Mouse (Mus musculus): ENCODE measurements around the gene Capg.

The Capg gene

GRCm38 (mm10) chr6:72570644-72571397 is 26.6 kb downstream of the Capg start:
- DNase-seq (ENCODE audit: low spot score): no peak

GRCm38 (mm10) chr6:72571826-72572225 is 27.6 kb downstream of the Capg start:
- DNase-seq (ENCODE audit: low spot score): no peak

DNA sequence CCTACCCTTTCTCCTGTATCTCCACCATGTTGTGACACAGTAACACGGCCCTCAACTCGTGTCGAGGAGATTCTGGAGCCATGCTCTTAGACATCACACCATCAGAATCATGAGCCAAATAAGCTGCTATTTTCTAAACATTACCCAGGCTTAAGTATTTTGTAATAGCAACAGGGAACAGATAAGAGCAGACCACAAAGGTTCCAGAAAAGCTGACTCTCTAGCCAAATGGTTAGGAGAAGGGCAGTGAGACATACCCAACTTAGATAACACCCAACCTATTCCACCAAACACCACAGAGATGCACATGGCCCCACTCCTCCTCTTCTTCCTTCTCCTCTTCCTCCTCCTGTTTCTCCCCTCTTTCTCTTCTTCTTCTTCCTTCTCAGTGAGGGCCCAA is 31.9 kb downstream of the Capg start:
- DNase-seq (ENCODE audit: low spot score): no peak

GRCm38 (mm10) chr6:72581625-72582382 is 37.6 kb downstream of the Capg start:
- no peak for DNase-seq (ENCODE audit: low spot score)

DNA sequence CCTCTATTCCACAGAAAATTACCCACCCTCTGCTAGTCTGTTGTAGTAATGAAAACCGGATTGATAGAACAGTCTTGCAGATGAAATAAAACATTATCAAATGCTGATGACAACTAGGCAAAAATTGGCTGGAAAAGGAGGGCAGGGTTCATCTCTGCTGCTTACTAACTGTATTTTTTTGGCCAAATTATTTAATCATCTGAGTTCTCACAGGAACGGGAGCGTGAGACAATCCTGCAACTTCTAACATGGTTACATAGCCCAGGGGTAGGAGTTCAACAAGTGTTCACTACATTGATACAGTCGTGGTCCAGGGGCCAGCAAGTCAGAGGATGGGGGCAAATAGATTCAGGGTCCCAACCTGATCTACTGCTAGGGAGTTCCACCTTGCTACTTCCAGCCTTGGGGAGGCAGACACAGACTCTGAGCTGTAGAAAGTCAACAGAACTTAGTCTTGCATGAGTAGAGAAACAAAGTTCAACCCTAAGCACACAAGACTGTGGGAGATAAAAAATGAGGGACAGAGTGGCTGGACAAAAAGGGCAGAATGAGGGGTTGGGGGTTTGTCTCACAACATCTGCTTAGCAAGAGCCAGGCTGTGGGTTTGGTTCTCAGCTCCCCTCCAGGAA is 39.1 kb downstream of the Capg start:
- no peak for DNase-seq (ENCODE audit: low spot score)

DNA sequence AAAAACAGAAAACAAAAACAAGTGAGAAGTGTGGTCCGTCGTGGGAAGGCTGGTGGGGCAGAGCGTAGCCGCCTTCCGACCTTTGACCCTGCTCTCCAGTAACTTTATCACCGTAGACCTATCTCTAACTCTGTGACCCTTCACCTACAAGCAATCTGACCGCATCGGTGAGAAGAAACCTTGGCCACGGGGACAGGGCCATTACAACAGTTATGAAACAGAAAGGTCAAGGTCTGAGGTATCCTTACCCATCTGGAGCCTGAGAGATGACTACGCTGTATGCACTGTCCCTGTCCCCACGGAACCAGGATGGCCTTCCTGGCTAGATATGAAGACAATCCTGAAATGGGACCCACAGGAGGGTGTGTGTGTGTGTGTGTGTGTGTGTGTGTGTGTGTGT is 40.0 kb downstream of the Capg start:
- DNase-seq (ENCODE audit: low spot score): no peak

DNA sequence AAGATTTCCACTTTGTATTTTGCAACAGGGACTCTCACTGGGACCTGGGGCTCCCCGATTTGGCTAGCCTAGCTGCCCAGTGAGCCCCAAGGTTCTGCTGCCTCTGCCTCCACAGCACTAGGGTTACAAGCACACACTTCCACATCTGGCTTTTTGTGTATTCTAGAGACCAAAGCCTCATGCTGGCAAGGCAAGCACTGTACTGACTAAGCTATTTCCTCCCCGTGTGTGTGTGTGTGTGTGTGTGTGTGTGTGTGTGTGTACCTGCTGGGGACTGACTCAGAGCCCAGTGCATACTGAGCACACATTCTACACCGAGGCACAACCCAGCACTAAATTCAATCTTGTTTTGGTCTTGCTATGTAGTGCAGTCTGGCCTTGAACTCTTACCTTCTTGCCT is 42.5 kb downstream of the Capg start:
- DNase-seq (ENCODE audit: low spot score): no peak

DNA sequence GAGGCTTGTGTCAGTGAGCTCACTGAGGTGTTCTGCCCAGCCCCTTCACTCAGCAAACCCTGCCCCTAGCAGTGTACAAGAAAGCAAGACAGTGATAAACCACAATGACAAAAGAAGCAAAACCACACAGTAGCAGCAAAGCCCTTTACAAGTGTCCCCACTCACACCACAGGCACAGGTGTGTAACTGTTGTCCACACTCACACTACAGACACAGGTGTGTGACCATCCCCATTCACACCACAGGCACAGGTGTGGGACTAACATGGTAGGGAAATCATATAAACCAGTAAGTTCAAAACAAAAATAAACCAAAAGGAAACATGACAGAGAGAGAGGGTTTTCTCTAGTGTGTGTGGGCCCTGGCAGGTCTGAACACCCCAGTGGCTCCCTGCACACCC is 44.1 kb downstream of the Capg start:
- no peak for DNase-seq (ENCODE audit: low spot score)

- DNase-seq (ENCODE audit: low spot score): no peak
Observed at GRCm38 (mm10) chr6:72590111-72590510, 45.9 kb downstream of the Capg start.

DNA sequence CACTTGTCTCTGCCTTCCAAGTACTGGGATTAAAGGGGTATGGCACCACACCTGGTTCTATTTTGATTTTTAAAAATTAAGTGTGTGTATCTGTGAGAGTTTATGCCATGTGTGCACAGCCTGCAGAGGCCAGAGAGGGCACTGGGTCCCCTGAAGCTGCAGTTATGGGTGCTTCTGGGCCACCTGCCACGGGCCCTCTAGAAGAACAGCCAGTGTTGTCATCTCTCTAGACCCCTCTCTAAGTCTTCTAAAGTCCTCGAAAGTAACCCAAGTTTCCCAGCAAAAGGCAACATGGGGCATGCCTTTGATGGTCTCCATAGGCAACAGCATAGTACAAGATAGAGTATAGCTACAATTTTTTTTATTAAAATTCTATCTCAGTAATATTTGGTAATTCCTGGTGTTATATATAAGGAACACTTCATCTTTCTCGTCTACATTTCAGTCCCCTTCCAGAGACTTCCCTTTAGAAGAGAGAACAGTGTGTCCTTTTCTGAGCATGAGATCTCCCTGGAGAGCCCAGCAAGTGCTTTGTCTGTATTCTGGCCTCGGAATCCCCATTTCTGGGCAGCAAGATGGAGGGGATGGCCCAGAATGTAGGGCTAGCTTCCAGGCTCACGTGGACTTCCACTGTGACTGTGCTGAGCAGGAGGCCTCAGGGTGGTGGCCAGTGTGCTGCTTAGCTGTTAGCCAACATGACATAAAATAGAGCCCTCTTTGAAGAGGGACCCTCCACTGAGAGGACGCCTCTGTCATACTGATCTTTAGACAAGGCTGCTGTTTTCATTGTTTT is 49.0 kb downstream of the Capg start:
- no peak for DNase-seq (ENCODE audit: low spot score)

DNA sequence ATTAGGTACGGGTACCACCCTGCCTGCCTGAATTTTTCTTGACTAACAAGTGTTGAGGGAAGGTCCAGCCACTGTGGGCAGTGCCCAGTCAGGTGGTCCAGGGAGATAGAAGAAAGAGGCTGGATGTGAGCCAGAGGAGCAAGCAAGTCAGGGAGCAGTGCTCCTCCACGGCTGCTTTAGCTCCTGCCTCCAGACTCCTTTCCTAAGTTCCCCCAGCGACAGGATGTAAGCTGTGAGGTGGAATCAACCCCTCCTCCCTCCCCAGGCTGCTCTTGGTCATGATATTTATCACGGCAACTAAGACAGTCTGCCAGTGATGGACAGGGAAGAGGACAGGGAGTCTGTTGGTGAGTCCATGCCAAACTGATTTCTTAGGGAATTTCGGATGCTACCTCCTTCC is 49.7 kb downstream of the Capg start:
- no peak for DNase-seq (ENCODE audit: low spot score)

DNA sequence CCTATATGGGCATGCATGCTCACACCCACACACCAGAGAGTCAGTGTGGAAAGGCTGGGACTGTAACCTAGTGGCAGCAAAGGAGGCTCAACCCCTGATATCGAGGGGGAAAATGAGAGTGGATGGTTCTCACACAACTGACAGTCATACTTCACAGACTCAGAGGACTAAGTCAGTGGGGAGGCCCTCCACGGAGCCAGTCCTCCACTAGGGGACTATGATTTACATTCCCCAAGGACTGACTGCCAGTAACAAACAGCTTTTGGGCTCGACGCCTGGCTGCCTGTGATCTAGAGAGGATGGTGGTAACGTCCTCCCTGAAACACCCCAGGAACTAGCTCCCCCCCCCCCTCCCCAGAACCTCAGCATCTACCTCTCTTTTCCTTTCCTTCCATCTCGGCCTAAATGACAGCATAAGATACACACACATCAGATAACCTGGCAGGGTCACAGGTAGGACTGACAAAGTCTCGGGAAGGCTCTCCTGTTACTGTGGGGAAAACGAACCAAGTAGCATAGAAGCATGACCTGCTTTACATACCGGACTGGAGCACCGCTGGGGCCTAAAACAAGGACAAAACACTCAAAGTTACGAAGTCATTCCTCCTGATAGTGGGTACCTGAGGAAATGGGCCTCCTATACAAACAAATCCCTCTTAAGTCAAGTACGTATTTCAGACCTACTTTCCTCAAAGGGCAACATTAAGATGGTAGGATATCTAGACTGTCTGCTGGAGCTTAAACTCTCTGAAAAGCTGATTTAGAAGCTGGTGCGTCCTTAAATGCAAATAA is 53.1 kb downstream of the Capg start:
- no peak for DNase-seq (ENCODE audit: low spot score)

DNA sequence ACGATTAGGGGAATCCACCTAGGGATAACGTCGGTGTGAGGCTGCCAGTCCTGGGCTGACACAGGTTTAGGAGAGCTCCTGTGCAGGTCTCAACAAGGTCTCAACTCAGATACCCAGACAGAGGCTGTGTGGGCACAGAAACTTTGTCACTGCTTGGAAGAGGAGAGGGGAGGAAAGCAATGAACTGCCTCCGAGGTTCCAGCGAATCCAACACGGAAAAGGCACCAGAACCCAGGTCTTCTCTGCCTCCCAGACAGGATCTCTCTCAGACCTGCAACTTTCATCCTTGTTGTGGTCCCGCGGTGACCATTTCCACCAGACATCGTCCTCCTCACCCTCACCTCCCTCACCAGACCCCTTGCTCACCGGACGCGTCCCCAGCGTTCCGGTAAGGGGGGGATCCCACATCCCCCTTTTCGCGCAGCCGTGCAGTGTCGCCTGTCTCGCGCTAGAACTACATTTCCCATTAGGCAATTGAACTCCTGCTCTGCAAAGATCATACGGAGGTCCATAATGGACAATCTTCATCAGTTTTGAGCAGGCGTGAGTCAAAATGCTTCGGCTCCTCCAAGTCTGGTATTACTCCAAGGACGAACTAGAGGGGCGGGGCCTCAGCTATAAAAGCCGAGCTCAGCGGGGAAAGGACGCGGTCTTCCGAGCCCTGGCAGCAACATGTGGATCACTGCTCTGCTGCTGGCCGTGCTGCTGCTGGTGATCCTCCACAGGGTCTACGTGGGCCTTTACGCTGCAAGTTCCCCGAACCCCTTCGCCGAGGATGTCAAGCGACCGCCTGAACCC is 54.0 kb downstream of the Capg start, which contains the start of the genes Elmod3 and Retsat:
Gene Elmod3 (minus strand): TSS at position 458 of the 798 bp plus-strand sequence.
Gene Retsat (plus strand): TSS at position 520 of the 798 bp plus-strand sequence.
- DNase-seq (ENCODE audit: low spot score): peak; percentile 96

DNA sequence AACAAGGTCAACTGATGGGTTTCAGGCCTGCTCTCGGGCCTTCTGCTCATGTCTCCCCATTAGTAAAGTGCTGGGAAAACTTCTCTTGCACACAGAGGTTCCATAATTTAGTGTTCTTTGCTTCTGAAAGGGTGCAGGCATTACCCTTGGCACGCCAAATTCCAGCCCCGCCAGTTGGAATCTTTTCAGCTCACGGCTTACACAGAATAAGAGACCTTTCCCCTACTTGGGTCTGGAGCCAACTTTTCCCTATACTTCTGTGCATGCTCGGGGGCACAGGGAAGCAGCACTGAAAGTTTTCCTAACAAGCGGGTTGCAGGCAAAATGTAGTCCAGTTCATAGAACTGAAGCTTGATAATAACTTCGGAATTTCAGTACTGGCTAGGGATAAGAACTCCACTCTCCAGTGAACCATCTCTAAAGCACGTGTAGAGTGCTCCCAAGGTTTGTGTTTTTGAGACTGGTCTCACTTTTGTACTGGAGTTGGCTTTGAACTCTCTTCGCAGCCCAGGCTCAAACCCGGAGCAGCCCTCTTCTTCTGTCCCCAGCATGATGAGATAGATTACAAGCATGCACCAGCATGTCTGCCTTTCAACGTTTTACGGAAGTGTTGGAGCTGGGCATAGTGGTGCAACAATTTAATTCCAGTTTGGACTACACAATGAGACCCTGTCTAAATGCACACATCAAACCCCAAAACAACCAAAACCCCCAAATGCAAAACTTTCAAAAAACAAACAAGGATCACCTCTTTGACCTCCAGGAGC is 54.8 kb downstream of the Capg start:
- no peak for DNase-seq (ENCODE audit: low spot score)

DNA sequence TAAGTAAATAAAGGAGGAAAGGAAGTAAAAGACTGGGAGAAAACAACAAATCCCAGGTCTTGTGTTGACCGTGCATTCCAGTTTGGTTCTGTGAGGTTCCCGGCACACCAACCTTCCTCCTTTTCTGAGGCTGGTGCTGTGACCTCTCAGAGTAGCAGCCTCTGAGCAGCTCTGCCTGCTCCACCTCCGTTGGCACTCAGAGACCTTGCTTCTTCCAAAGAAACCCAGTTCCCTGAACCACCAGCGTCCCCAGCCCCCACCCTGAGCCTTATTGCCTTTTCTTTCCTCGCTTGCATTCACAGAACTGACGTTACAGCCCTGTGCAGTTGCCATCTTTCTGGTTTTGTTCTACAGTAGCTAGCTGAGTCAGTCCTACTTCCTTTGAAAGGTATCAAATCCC is 56.0 kb downstream of the Capg start:
- no peak for DNase-seq (ENCODE audit: low spot score)

DNA sequence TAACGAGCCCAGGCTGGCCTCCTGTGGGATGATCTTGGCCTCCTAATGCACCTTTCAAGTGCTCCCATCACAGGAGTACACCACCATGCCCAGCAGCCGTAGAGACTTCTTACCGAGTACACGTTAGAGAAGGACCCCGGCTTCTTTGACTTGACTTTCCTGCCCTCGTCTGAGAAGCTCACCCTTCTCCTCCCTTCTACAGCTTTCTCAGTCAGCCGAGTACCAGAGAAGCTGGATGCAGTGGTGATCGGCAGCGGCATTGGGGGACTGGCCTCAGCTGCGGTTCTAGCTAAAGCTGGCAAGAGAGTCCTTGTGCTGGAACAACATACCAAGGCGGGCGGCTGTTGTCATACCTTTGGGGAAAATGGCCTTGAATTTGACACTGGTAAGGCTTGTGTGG is 56.6 kb downstream of the Capg start:
- DNase-seq (ENCODE audit: low spot score): no peak

- peak; percentile 87 for DNase-seq (ENCODE audit: low spot score)
Observed at GRCm38 (mm10) chr6:72601732-72602131, 57.5 kb downstream of the Capg start.

GRCm38 (mm10) chr6:72604066-72604465 is 59.9 kb downstream of the Capg start:
- no peak for DNase-seq (ENCODE audit: low spot score)

GRCm38 (mm10) chr6:72607060-72607459 is 62.9 kb downstream of the Capg start:
- no peak for DNase-seq (ENCODE audit: low spot score)

DNA sequence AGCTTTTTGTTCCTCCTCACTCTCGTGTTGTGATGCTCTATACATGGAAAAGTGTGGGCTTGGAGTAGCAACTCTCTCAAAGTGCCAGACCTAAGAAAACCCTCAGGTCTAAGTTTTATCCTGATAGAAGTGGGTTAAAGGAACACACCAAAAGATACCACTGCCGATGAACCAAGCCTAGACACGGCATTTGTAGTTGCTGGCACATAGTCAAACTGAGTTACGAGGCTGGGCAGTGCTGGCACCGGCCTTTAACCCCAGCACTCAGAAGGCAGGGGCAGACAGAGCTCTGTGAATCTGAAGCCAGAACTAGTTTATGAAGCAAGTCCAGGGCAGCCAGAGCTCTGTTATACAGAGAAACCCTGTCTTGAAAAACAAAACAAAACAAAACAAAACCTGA is 63.5 kb downstream of the Capg start:
- no peak for DNase-seq (ENCODE audit: low spot score)
